Mouse (Mus musculus) gastrocnemius, adult 2 months (tissue): ENCODE measurements around the gene Gm5485. TPM values are rescaled to one million over a fixed set of nuclear protein-coding genes. Genes with fewer than 3 reads are reported as not detected.

Source experiments
- DNase-seq: peaks from one replicate; pipeline ENCODE4 v3.0.0; 2022
- H3K27ac ChIP-seq: fragments of 200-600 bp; 2 replicates; pipeline ENCODE4 v1.8.1; 2022; ENCODE audit warnings: mild to moderate bottlenecking
- H3K4me3 ChIP-seq: fragments of 200-600 bp; 2 replicates; pipeline ENCODE4 v1.8.1; 2022; ENCODE audit warnings: mild to moderate bottlenecking, moderate library complexity
- CTCF ChIP-seq: fragments of 200-600 bp; IDR thresholded peaks from 2 replicates; pipeline ENCODE4 v1.8.1; 2022; ENCODE audit warnings: antibody characterized with exemption, mild to moderate bottlenecking, moderate library complexity
- intact Hi-C: fragments of 180-260 bp; cut with DNase I; formaldehyde crosslinking; loops from one replicate; pipeline ENCODE4 v1.15.1; 2025
- total RNA-seq, 2 experiments: library from RNA; stranded (reverse); gene quantifications; 2 replicates each; pipeline ENCODE4 v1.2.3; 2021

The Gm5485 gene
- total RNA-seq, 2 experiments from 2014 or later = not detected

- TF ChIP-seq CTCF = no peak
- no peak overlapping the region for H3K27ac ChIP-seq
- DNase-seq = no peak
- H3K4me3 ChIP-seq = no peak overlapping the region
- intact Hi-C loops = no loop called here
Observed at GRCm38 (mm10) chr16:48355716-48356115, 56.5 kb downstream of the Gm5485 start.

Other genes with a start within 250 kb of the Gm5485 start
- gene Dppa4, start 128.7 kb downstream of the Gm5485 start, total RNA-seq = not detected
- not detected for gene Dppa2, start 108.5 kb downstream of the Gm5485 start, total RNA-seq
- not detected for gene Morc1, start 18.8 kb upstream of the Gm5485 start, total RNA-seq